Mouse (Mus musculus): ENCODE measurements around the gene Cd82.

GRCm38 (mm10) chr2:93445237-93445651, 17.7 kb downstream of the Cd82 start:
- no peak for TF ChIP-seq POLR2A (IDR thresholded peaks at IDR 0.05; ENCODE audit: borderline replicate concordance, low read depth, low read length)
- TF ChIP-seq CTCF (IDR thresholded peaks at IDR 0.05; ENCODE audit: low read depth, low read length), result no peak
